Mouse (Mus musculus): ENCODE measurements around the gene Drg2.

- TF ChIP-seq CTCF (IDR thresholded peaks at IDR 0.05; ENCODE audit: low read depth) (no peak), EP300 (optimal IDR thresholded peaks at IDR 0.05) (no peak)
These were observed 37.3 kb upstream of the Drg2 start, which contains the start of gene Gid4 for GRCm38 (mm10) chr11:60416963-60417716.

All from stomach, postnatal 0 days (tissue).